Mouse (Mus musculus): ENCODE results near the gene Tmem175. TPM values are rescaled to one million over a fixed set of nuclear protein-coding genes. Genes with fewer than 3 reads are reported as not detected.
A peak's percentile ranks its signal among the peaks of the same experiment; 100 is the strongest.

The Tmem175 gene
- total and polyA plus RNA-seq, 2 experiments from 2014 or later: 34.2 to 37.6 TPM

DNA sequence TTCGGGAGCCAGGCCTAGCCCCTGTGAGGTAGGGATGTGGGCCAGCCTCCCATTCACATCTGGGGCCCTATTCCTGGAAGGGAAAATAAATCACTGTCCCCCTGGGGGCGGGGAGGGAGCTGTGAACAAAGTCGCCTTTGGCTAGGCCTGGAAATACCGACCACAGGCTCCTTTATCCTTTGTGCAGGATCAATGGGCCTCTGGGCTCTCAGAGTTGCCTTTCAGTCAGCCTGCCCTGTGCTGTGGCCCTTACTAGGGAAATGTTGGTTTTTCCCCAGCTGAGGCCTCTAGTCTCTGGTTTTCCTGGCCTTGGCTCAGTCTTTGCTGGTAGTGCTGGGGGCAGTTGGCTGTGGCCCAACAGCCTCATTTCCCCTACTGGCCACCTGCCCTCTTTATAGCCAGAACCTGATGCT is 67.8 kb downstream of the Tmem175 start:
- DNase-seq (ENCODE audit: low spot score) (peak; percentile 83), ATAC-seq (ENCODE audit: low FRiP score) (no peak)
- 13% methylated on average over 4 of the region's 4 CpGs for WGBS
- Histone ChIP-seq H3K4me3 (ENCODE audit: low read depth, low read length) (no peak overlapping the region), H3K27me3 (ENCODE audit: insufficient read depth, low read length) (peaks cover 12% of the 10 kb centered on the region; the same call in 1 of the 2 replicates), H3K36me3 (ENCODE audit: insufficient read depth, low read length) (no peaks in the 10 kb centered on the region), H3K9me3 (ENCODE audit: low read length) (no peaks in the 10 kb centered on the region), H3K27ac (ENCODE audit: low read depth, low read length) (no peak overlapping the region), H3K4me2 (ENCODE audit: low read depth, low read length, poor library complexity, severe bottlenecking) (no peak overlapping the region), H3K4me1 (ENCODE audit: insufficient read depth, low read length) (0 out of 2 replicates have a peak, but pooled peaks cover 4% of the 10 kb centered on the region), H3K9ac (replicated peaks; ENCODE audit: low read length, poor library complexity, severe bottlenecking) (no peak overlapping the region)
- TF ChIP-seq CTCF (IDR thresholded peaks at IDR 0.05): no peak

Other genes with a start within 250 kb of the Tmem175 start
- not detected in 2 replicates for gene Pde6b, start 241.4 kb upstream of the Tmem175 start, total RNA-seq (2014; rRNA removed)
- gene Pde6b, start 241.4 kb upstream of the Tmem175 start, polyA plus RNA-seq (2015; fragmentation: Nextera tagmentation; extraction: Ambion mirVana): 0.12 TPM in 1 of 2 replicates, not detected in the other
- 82.6 and 90.9 TPM in 2 replicates for gene Atp5k, start 195.3 kb upstream of the Tmem175 start, total RNA-seq (2014; rRNA removed)
- 533 and 539 TPM in 2 replicates for gene Atp5k, start 195.3 kb upstream of the Tmem175 start, polyA plus RNA-seq (2015; fragmentation: Nextera tagmentation; extraction: Ambion mirVana)
- gene Mfsd7a, start 180.9 kb upstream of the Tmem175 start, total RNA-seq (2014; rRNA removed): 0.09 and 0.22 TPM in 2 replicates
- 0.14 TPM in 1 of 2 replicates, not detected in the other for gene Mfsd7a, start 180.9 kb upstream of the Tmem175 start, polyA plus RNA-seq (2015; fragmentation: Nextera tagmentation; extraction: Ambion mirVana)
- gene Pcgf3, start 168.5 kb upstream of the Tmem175 start, total RNA-seq (2014; rRNA removed): 34.9 and 37.5 TPM in 2 replicates
- gene Pcgf3, start 168.5 kb upstream of the Tmem175 start, polyA plus RNA-seq (2015; fragmentation: Nextera tagmentation; extraction: Ambion mirVana): 14.5 and 17.6 TPM in 2 replicates
- gene Cplx1, start 79.7 kb upstream of the Tmem175 start, total RNA-seq (2014; rRNA removed): 47.2 and 66.4 TPM in 2 replicates
- gene Cplx1, start 79.7 kb upstream of the Tmem175 start, polyA plus RNA-seq (2015; fragmentation: Nextera tagmentation; extraction: Ambion mirVana): 97.4 and 117 TPM in 2 replicates
- gene Gak, start within 50 bp of the Tmem175 start, total RNA-seq (2014; rRNA removed): 76.7 and 77.1 TPM in 2 replicates
- gene Gak, start within 50 bp of the Tmem175 start, polyA plus RNA-seq (2015; fragmentation: Nextera tagmentation; extraction: Ambion mirVana): 46.1 and 48.6 TPM in 2 replicates
- 9.2 and 10.9 TPM in 2 replicates for gene Idua, start 30.6 kb downstream of the Tmem175 start, total RNA-seq (2014; rRNA removed)
- gene Idua, start 30.6 kb downstream of the Tmem175 start, polyA plus RNA-seq (2015; fragmentation: Nextera tagmentation; extraction: Ambion mirVana): 8.8 and 9.8 TPM in 2 replicates
- 45.4 and 51.8 TPM in 2 replicates for gene Dgkq, start 39.9 kb downstream of the Tmem175 start, total RNA-seq (2014; rRNA removed)
- 23.5 and 23.7 TPM in 2 replicates for gene Dgkq, start 39.9 kb downstream of the Tmem175 start, polyA plus RNA-seq (2015; fragmentation: Nextera tagmentation; extraction: Ambion mirVana)
- gene Slc26a1, start 45.8 kb downstream of the Tmem175 start, total RNA-seq (2014; rRNA removed): 9.3 and 10.1 TPM in 2 replicates
- gene Slc26a1, start 45.8 kb downstream of the Tmem175 start, polyA plus RNA-seq (2015; fragmentation: Nextera tagmentation; extraction: Ambion mirVana): 4.2 and 5.3 TPM in 2 replicates
- 12.9 and 20.4 TPM in 2 replicates for gene Fgfrl1, start 62.6 kb downstream of the Tmem175 start, total RNA-seq (2014; rRNA removed)
- gene Fgfrl1, start 62.6 kb downstream of the Tmem175 start, polyA plus RNA-seq (2015; fragmentation: Nextera tagmentation; extraction: Ambion mirVana): 5.4 and 5.7 TPM in 2 replicates
- gene Rnf212, start 145.2 kb downstream of the Tmem175 start, total RNA-seq (2014; rRNA removed): not detected in 2 replicates
- gene Rnf212, start 145.2 kb downstream of the Tmem175 start, polyA plus RNA-seq (2015; fragmentation: Nextera tagmentation; extraction: Ambion mirVana): not detected in 2 replicates
- not detected in 2 replicates for gene Tmed11, start 165.6 kb downstream of the Tmem175 start, total RNA-seq (2014; rRNA removed)
- not detected in 2 replicates for gene Tmed11, start 165.6 kb downstream of the Tmem175 start, polyA plus RNA-seq (2015; fragmentation: Nextera tagmentation; extraction: Ambion mirVana)
- gene Vmn2r8, start 179.1 kb downstream of the Tmem175 start, total RNA-seq (2014; rRNA removed): not detected in 2 replicates
- not detected in 2 replicates for gene Vmn2r8, start 179.1 kb downstream of the Tmem175 start, polyA plus RNA-seq (2015; fragmentation: Nextera tagmentation; extraction: Ambion mirVana)
- gene Vmn2r9, start 222.8 kb downstream of the Tmem175 start, total RNA-seq (2014; rRNA removed): not detected in 2 replicates
- gene Vmn2r9, start 222.8 kb downstream of the Tmem175 start, polyA plus RNA-seq (2015; fragmentation: Nextera tagmentation; extraction: Ambion mirVana): not detected in 2 replicates